Mouse (Mus musculus) kidney, adult 2 months (tissue): Measurements from ENCODE around the gene Vps53.

Experiments
- CTCF ChIP-seq: fragments of 200-500 bp; conservative IDR thresholded peaks from 2 replicates; pipeline ENCODE4 v1.5.1; 2011; ENCODE audit warnings: low read depth, mild to moderate bottlenecking, control low read depth, low read length, moderate library complexity, mixed read lengths; ENCODE audit not compliant: insufficient read depth, insufficient read length
- POLR2A ChIP-seq: fragments of 200-500 bp; IDR thresholded peaks from one replicate; pipeline ENCODE4 v1.6.1; 2011; ENCODE audit warnings: low read depth, low read length, control low read depth

DNA sequence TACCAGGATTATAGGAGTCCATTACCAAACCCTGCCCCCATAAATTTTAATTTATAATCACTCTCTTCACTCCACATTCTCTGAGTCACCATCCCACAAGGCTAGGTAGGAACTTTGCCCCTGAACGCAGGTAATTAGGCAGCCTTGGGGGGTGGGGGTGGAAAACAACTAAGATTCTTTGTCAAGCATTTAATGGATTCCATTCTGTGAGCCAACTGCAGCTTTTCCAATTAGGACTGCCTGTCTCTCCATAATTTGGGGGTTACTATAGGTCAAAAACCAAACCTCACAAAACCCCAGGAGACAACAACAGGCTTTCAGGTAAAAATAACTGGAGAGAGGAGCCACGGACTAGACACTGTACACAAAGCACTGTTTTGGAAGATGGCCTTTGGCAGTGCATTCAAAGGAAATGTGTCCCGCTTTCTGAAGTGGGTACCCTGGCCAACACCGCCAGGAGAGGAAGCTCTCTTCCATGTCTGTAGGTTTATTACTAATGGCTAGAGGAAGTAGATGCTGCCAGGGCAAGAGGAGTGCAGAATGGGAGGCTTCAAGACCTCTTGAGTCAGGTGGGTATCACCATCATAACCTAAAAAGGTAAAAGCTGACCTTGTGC is 138.6 kb downstream of the Vps53 start:
- TF ChIP-seq CTCF (no peak), POLR2A (no peak)
